Mouse (Mus musculus) testis, adult 2 months (tissue): ENCODE measurements around the gene Rab40c.

Source experiments
- CTCF ChIP-seq: fragments of 200-500 bp; IDR thresholded peaks from 2 replicates; pipeline ENCODE4 v1.5.1; 2012; ENCODE audit warnings: low read depth, mild to moderate bottlenecking, inconsistent platforms, low read length, moderate library complexity; ENCODE audit not compliant: control insufficient read depth, insufficient read depth, insufficient replicate concordance
- POLR2A ChIP-seq: fragments of 200-500 bp; IDR thresholded peaks from 2 replicates; pipeline ENCODE4 v1.6.1; 2012; ENCODE audit warnings: low read depth, mild to moderate bottlenecking, inconsistent platforms, low read length, moderate library complexity; ENCODE audit not compliant: control insufficient read depth

GRCm38 (mm10) chr17:25869954-25870353 is 49.6 kb downstream of the Rab40c start:
- TF ChIP-seq POLR2A (no peak), CTCF (no peak)
